Mouse (Mus musculus) limb, embryonic 14.5 days (tissue): ENCODE data around the gene Ranbp9. TPM values are rescaled to one million over a fixed set of nuclear protein-coding genes. Genes with fewer than 3 reads are reported as not detected.

ENCODE experiments used
- ATAC-seq: fragments of 200-750 bp; cut with Nextera tagmentation; 2 replicates; pipeline ENCODE4 v1.8.0; 2017; ENCODE audit warnings: low read depth, moderate number of reproducible peaks, moderate TSS enrichment; ENCODE audit not compliant: low FRiP score
- DNase-seq: peaks from one replicate; pipeline ENCODE4 v3.0.0-alpha.2; 2015; ENCODE audit warnings: low spot score
- H3K27ac ChIP-seq: fragments of 300-500 bp; sonication (generic); replicated peaks from 2 replicates; pipeline ENCODE4 v1.5.1; 2014; ENCODE audit warnings: low read depth, mild to moderate bottlenecking, low read length, moderate library complexity, mixed read lengths
- H3K27me3 ChIP-seq: fragments of 300-500 bp; sonication (generic); 2 replicates; pipeline ENCODE4 v1.6.1; 2014; ENCODE audit warnings: low read length, mixed read lengths; ENCODE audit not compliant: control insufficient read depth, insufficient read depth
- H3K36me3 ChIP-seq: fragments of 300-500 bp; sonication (generic); 2 replicates; pipeline ENCODE4 v1.6.1; 2014; ENCODE audit warnings: mild to moderate bottlenecking, low read length, moderate library complexity, mixed read lengths; ENCODE audit not compliant: control insufficient read depth, insufficient read depth
- H3K4me1 ChIP-seq: fragments of 300-500 bp; sonication (generic); 2 replicates; pipeline ENCODE4 v1.6.1; 2014; ENCODE audit warnings: antibody characterized with exemption, low read length, mixed read lengths; ENCODE audit not compliant: control insufficient read depth, insufficient read depth
- H3K4me2 ChIP-seq: fragments of 300-500 bp; sonication (generic); replicated peaks from 2 replicates; pipeline ENCODE4 v1.6.1; 2014; ENCODE audit warnings: low read depth, mild to moderate bottlenecking, low read length, moderate library complexity; ENCODE audit not compliant: severe bottlenecking
- H3K4me3 ChIP-seq: fragments of 300-500 bp; sonication (generic); replicated peaks from 2 replicates; pipeline ENCODE4 v1.5.1; 2014; ENCODE audit warnings: low read length
- H3K9ac ChIP-seq: fragments of 300-500 bp; sonication (generic); 2 replicates; pipeline ENCODE4 v1.6.1; 2014; ENCODE audit warnings: mild to moderate bottlenecking, low read depth, low read length, moderate library complexity; ENCODE audit not compliant: severe bottlenecking
- H3K9me3 ChIP-seq: fragments of 300-500 bp; sonication (generic); 2 replicates; pipeline ENCODE4 v1.6.1; 2016; ENCODE audit warnings: low read length; ENCODE audit not compliant: control insufficient read depth
- POLR2A ChIP-seq: fragments of 200-500 bp; IDR thresholded peaks from 2 replicates; pipeline ENCODE4 v1.8.0; 2012; ENCODE audit warnings: inconsistent platforms, mild to moderate bottlenecking, moderate library complexity, borderline replicate concordance; ENCODE audit not compliant: insufficient read depth, insufficient read length; ENCODE audit errors: extremely low read depth
- WGBS: fragments of 180-500 bp; shearing (Covaris S2); extraction: QIAGEN DNeasy Blood & Tissue Kit; methylation state at CpG from one replicate; pipeline ENCODE4 v1.1.7; 2014; 5-methylcytosine and 5-hydroxymethylcytosine counted together
- polyA plus RNA-seq, 2 experiments: library from polyadenylated mRNA; depleted of rRNA in 1 of 2; stranded (reverse) in 1 of 2; unstranded in 1 of 2; fragments of >200 nt; fragmentation: Nextera tagmentation in 1 of 2; extraction: Ambion mirVana in 1 of 2; gene quantifications; 2 replicates each; pipeline versions ENCODE4 v1.2.1 to v1.2.3; 2012 to 2014

Ranbp9 gene
- polyA plus RNA-seq, 2 experiments = 12.6 to 36.9 TPM

- ATAC-seq = no peak
- 0 out of 2 replicates have a peak, but pooled peaks cover 5% of the 10 kb centered on the region for H3K4me1 ChIP-seq
- no peak for DNase-seq
- H3K36me3 ChIP-seq = peaks cover 34% of the 10 kb centered on the region
- WGBS = 90% methylated on average over 5 of the region's 5 CpGs
- H3K4me3 ChIP-seq = no peak overlapping the region
- no peak for TF ChIP-seq POLR2A
- H3K27ac ChIP-seq = no peak overlapping the region
- no peaks in the 10 kb centered on the region for H3K9me3 ChIP-seq
- peak overlapping the region; percentile 57; the same call in 1 of the 2 replicates for H3K4me2 ChIP-seq
- no peak overlapping the region for H3K9ac ChIP-seq
- H3K27me3 ChIP-seq = no peaks in the 10 kb centered on the region
Measured at GRCm38 (mm10) chr13:43399576-43399975, 81.5 kb downstream of the Ranbp9 start.

GRCm38 (mm10) chr13:43398297-43399080, 82.6 kb downstream of the Ranbp9 start, which contains the start of gene Nol7:
TSS of gene Nol7 (plus strand) at chr13:43398390.
- peak within 1 kb of the TSS; percentile 87 for H3K9ac ChIP-seq
- peak within 1 kb of the TSS; percentile 91 for H3K27ac ChIP-seq
- H3K9me3 ChIP-seq = no peaks in the 10 kb centered on the region
- H3K4me3 ChIP-seq = peak within 1 kb of the TSS; percentile 85
- peak within 1 kb of the TSS; percentile 57 for H3K4me2 ChIP-seq
- no peaks in the 10 kb centered on the region for H3K27me3 ChIP-seq
- WGBS = 1% methylated on average over 71 of the region's 72 CpGs
- 0 out of 2 replicates have a peak, but pooled peaks cover 5% of the 10 kb centered on the region for H3K4me1 ChIP-seq
- ATAC-seq = peak; percentile 92
- H3K36me3 ChIP-seq = peaks cover 30% of the 10 kb centered on the region
- TF ChIP-seq POLR2A = peak; percentile 45; the same call in 1 of the 2 replicates
- DNase-seq = peak; percentile 88

GRCm38 (mm10) chr13:43397700-43398296, 83.3 kb downstream of the Ranbp9 start:
- Histone ChIP-seq H3K27me3 (no peaks in the 10 kb centered on the region), H3K4me2 (peak overlapping the region; percentile 57), H3K36me3 (peaks cover 24% of the 10 kb centered on the region), H3K9me3 (no peaks in the 10 kb centered on the region), H3K27ac (no peak overlapping the region), H3K9ac (no peak overlapping the region), H3K4me3 (peak overlapping the region; percentile 85), H3K4me1 (0 out of 2 replicates have a peak, but pooled peaks cover 5% of the 10 kb centered on the region)
- no peak for TF ChIP-seq POLR2A
- no peak for ATAC-seq
- WGBS = 60% methylated on average over 12 of the region's 17 CpGs
- no peak for DNase-seq

GRCm38 (mm10) chr13:43385321-43385720, 95.8 kb downstream of the Ranbp9 start:
- no peaks in the 10 kb centered on the region for H3K4me1 ChIP-seq
- peaks cover 15% of the 10 kb centered on the region for H3K36me3 ChIP-seq
- H3K9me3 ChIP-seq = no peaks in the 10 kb centered on the region
- no peak overlapping the region for H3K4me3 ChIP-seq
- WGBS = 95% methylated on average over 10 of the region's 10 CpGs
- ATAC-seq (no peak), DNase-seq (no peak)
- no peak overlapping the region for H3K27ac ChIP-seq
- H3K9ac ChIP-seq = no peak overlapping the region
- no peak for TF ChIP-seq POLR2A
- no peak overlapping the region for H3K4me2 ChIP-seq
- no peaks in the 10 kb centered on the region for H3K27me3 ChIP-seq

GRCm38 (mm10) chr13:43379989-43380388, 101.1 kb downstream of the Ranbp9 start:
- no peak for ATAC-seq
- Histone ChIP-seq H3K27ac (no peak overlapping the region), H3K9me3 (no peaks in the 10 kb centered on the region), H3K27me3 (no peaks in the 10 kb centered on the region), H3K36me3 (peaks cover 37% of the 10 kb centered on the region), H3K4me1 (no peaks in the 10 kb centered on the region), H3K9ac (no peak overlapping the region), H3K4me3 (no peak overlapping the region), H3K4me2 (no peak overlapping the region)
- no peak for TF ChIP-seq POLR2A
- no peak for DNase-seq
- 84% methylated on average over 3 of the region's 3 CpGs for WGBS
